Mouse (Mus musculus) embryonic facial prominence, embryonic 10.5 days (tissue): Measurements from ENCODE around the gene Plekha7. TPM values are rescaled to one million over a fixed set of nuclear protein-coding genes. Genes with fewer than 3 reads are reported as not detected.

ENCODE experiments used
- DNase-seq: peaks from one replicate; pipeline ENCODE4 v3.0.0-alpha.2; 2017; ENCODE audit warnings: low spot score
- H3K27ac ChIP-seq: fragments of 300-500 bp; sonication (generic); replicated peaks from 2 replicates; pipeline ENCODE4 v1.5.1; 2016; ENCODE audit warnings: mild to moderate bottlenecking
- H3K27me3 ChIP-seq: fragments of 300-500 bp; sonication (generic); replicated peaks from 2 replicates; pipeline ENCODE4 v1.6.1; 2016; ENCODE audit warnings: low read depth, mild to moderate bottlenecking; ENCODE audit not compliant: poor library complexity, severe bottlenecking
- H3K36me3 ChIP-seq: fragments of 300-500 bp; sonication (generic); replicated peaks from 2 replicates; pipeline ENCODE4 v1.6.1; 2016; ENCODE audit warnings: mild to moderate bottlenecking, moderate library complexity
- H3K4me1 ChIP-seq: fragments of 300-500 bp; sonication (generic); 2 replicates; pipeline ENCODE4 v1.6.1; 2016
- H3K4me3 ChIP-seq: fragments of 300-500 bp; sonication (generic); 2 replicates; pipeline ENCODE4 v1.5.1; 2016; ENCODE audit warnings: mild to moderate bottlenecking, moderate library complexity
- H3K9me3 ChIP-seq: fragments of 300-500 bp; sonication (generic); 2 replicates; pipeline ENCODE4 v1.6.1; 2016; ENCODE audit warnings: mild to moderate bottlenecking
- WGBS: fragments of 180-500 bp; shearing (Covaris S2); methylation state at CpG from one replicate; pipeline ENCODE4 v1.1.7; 2016; 5-methylcytosine and 5-hydroxymethylcytosine counted together
- polyA plus RNA-seq: library from polyadenylated mRNA; unstranded; fragments of >200 nt; fragmentation: Nextera tagmentation; extraction: Ambion mirVana; gene quantifications from 2 replicates; pipeline ENCODE4 v1.2.1, GENCODE M21; 2016

Plekha7 gene
- polyA plus RNA-seq, 1 experiment from 2014 or later, result 14.9 TPM

- Histone ChIP-seq H3K4me1 (peaks cover 43% of the 10 kb centered on the region), H3K9me3 (no peaks in the 10 kb centered on the region), H3K36me3 (no peaks in the 10 kb centered on the region; the same call in 1 of the 2 replicates), H3K27ac (peak overlapping the region; percentile 85), H3K4me3 (peak overlapping the region; percentile 89), H3K27me3 (peaks cover 28% of the 10 kb centered on the region)
- WGBS, result under 1% methylated on average over 63 of the region's 63 CpGs
- DNase-seq, result peak; percentile 90
These were observed 891 bp downstream of the Plekha7 start for GRCm38 (mm10) chr7:116307099-116307870.

GRCm38 (mm10) chr7:116306601-116307000, 1.6 kb downstream of the Plekha7 start:
- Histone ChIP-seq H3K36me3 (no peaks in the 10 kb centered on the region; the same call in 1 of the 2 replicates), H3K4me1 (peaks cover 43% of the 10 kb centered on the region), H3K27ac (no peak overlapping the region), H3K9me3 (no peaks in the 10 kb centered on the region), H3K27me3 (peaks cover 28% of the 10 kb centered on the region), H3K4me3 (peak overlapping the region; percentile 89)
- WGBS, result 17% methylated on average over 5 of the region's 5 CpGs
- no peak for DNase-seq

- 94% methylated on average over 5 of the region's 5 CpGs for WGBS
- H3K4me1 ChIP-seq, result peaks cover 21% of the 10 kb centered on the region
- H3K27me3 ChIP-seq, result peaks cover 14% of the 10 kb centered on the region
- no peak for DNase-seq
- no peaks in the 10 kb centered on the region for H3K9me3 ChIP-seq
- H3K4me3 ChIP-seq, result no peak overlapping the region
- no peaks in the 10 kb centered on the region; the same call in 1 of the 2 replicates for H3K36me3 ChIP-seq
- no peak overlapping the region for H3K27ac ChIP-seq
These were observed 6.4 kb downstream of the Plekha7 start for GRCm38 (mm10) chr7:116301661-116302311.

- H3K4me3 ChIP-seq, result no peak overlapping the region
- no peak for DNase-seq
- 85% methylated on average over 4 of the region's 4 CpGs for WGBS
These were observed 7.0 kb downstream of the Plekha7 start for GRCm38 (mm10) chr7:116301144-116301543.

GRCm38 (mm10) chr7:116298851-116299250, 9.3 kb downstream of the Plekha7 start:
- H3K9me3 ChIP-seq, result no peaks in the 10 kb centered on the region
- DNase-seq, result no peak
- no peak overlapping the region for H3K27ac ChIP-seq
- H3K4me3 ChIP-seq, result no peak overlapping the region
- H3K36me3 ChIP-seq, result no peaks in the 10 kb centered on the region; the same call in 1 of the 2 replicates
- WGBS, result 88% methylated on average over 2 of the region's 2 CpGs
- H3K27me3 ChIP-seq, result no peaks in the 10 kb centered on the region
- H3K4me1 ChIP-seq, result peaks cover 22% of the 10 kb centered on the region

More at GRCm38 (mm10) chr7:116301144-116301543, 7.0 kb downstream of the Plekha7 start:
- H3K4me1 ChIP-seq, result peaks cover 15% of the 10 kb centered on the region
- H3K27me3 ChIP-seq, result peaks cover 7% of the 10 kb centered on the region
- no peak overlapping the region for H3K27ac ChIP-seq
- H3K36me3 ChIP-seq, result no peaks in the 10 kb centered on the region; the same call in 1 of the 2 replicates
- no peaks in the 10 kb centered on the region for H3K9me3 ChIP-seq

- no peaks in the 10 kb centered on the region; the same call in 1 of the 2 replicates for H3K36me3 ChIP-seq
- no peak overlapping the region for H3K27ac ChIP-seq
- DNase-seq, result no peak
- no peaks in the 10 kb centered on the region for H3K9me3 ChIP-seq
- no peak overlapping the region for H3K4me3 ChIP-seq
- H3K4me1 ChIP-seq, result peaks cover 25% of the 10 kb centered on the region
- H3K27me3 ChIP-seq, result no peaks in the 10 kb centered on the region
- WGBS, result 85% methylated on average over 10 of the region's 10 CpGs
These were observed 9.8 kb downstream of the Plekha7 start for GRCm38 (mm10) chr7:116298389-116298788.

- peak overlapping the region; percentile 59 for H3K27ac ChIP-seq
- no peaks in the 10 kb centered on the region for H3K9me3 ChIP-seq
- WGBS, result 61% methylated on average over 3 of the region's 3 CpGs
- DNase-seq, result no peak
- no peak overlapping the region for H3K4me3 ChIP-seq
- H3K36me3 ChIP-seq, result no peaks in the 10 kb centered on the region
- H3K27me3 ChIP-seq, result no peaks in the 10 kb centered on the region
- peaks cover 41% of the 10 kb centered on the region for H3K4me1 ChIP-seq
These were observed 13.2 kb downstream of the Plekha7 start for GRCm38 (mm10) chr7:116294961-116295360.

- no peak for DNase-seq
- WGBS, result 31% methylated on average over 5 of the region's 5 CpGs
- Histone ChIP-seq H3K9me3 (no peaks in the 10 kb centered on the region), H3K36me3 (no peaks in the 10 kb centered on the region), H3K4me1 (peaks cover 51% of the 10 kb centered on the region), H3K27me3 (no peaks in the 10 kb centered on the region), H3K27ac (peak overlapping the region; percentile 52), H3K4me3 (no peak overlapping the region)
These were observed 15.8 kb downstream of the Plekha7 start for GRCm38 (mm10) chr7:116292377-116292776.

- no peak overlapping the region for H3K27ac ChIP-seq
- H3K9me3 ChIP-seq, result no peaks in the 10 kb centered on the region
- no peak for DNase-seq
- peaks cover 66% of the 10 kb centered on the region for H3K4me1 ChIP-seq
- no peak overlapping the region for H3K4me3 ChIP-seq
- 79% methylated on average over 1 of the region's 1 CpGs for WGBS
- H3K36me3 ChIP-seq, result no peaks in the 10 kb centered on the region
- H3K27me3 ChIP-seq, result no peaks in the 10 kb centered on the region
These were observed 17.6 kb downstream of the Plekha7 start for GRCm38 (mm10) chr7:116290559-116290958.

GRCm38 (mm10) chr7:116288996-116289395, 19.2 kb downstream of the Plekha7 start:
- Histone ChIP-seq H3K9me3 (no peaks in the 10 kb centered on the region), H3K27ac (no peak overlapping the region), H3K27me3 (no peaks in the 10 kb centered on the region), H3K4me1 (peaks cover 63% of the 10 kb centered on the region), H3K36me3 (no peaks in the 10 kb centered on the region), H3K4me3 (no peak overlapping the region)
- 94% methylated on average over 3 of the region's 3 CpGs for WGBS
- no peak for DNase-seq

- Histone ChIP-seq H3K27me3 (no peaks in the 10 kb centered on the region), H3K27ac (no peak overlapping the region), H3K9me3 (no peaks in the 10 kb centered on the region), H3K4me3 (no peak overlapping the region), H3K4me1 (peaks cover 67% of the 10 kb centered on the region), H3K36me3 (no peaks in the 10 kb centered on the region)
- WGBS, result 85% methylated on average over 5 of the region's 5 CpGs
- DNase-seq, result no peak
These were observed 20.2 kb downstream of the Plekha7 start for GRCm38 (mm10) chr7:116287959-116288358.

GRCm38 (mm10) chr7:116286611-116287355, 21.4 kb downstream of the Plekha7 start:
- H3K27me3 ChIP-seq, result no peaks in the 10 kb centered on the region
- H3K4me3 ChIP-seq, result no peak overlapping the region
- no peaks in the 10 kb centered on the region for H3K9me3 ChIP-seq
- peak overlapping the region; percentile 44 for H3K27ac ChIP-seq
- H3K4me1 ChIP-seq, result peaks cover 66% of the 10 kb centered on the region
- H3K36me3 ChIP-seq, result no peaks in the 10 kb centered on the region
- WGBS, result 55% methylated on average over 11 of the region's 11 CpGs
- no peak for DNase-seq
